ENCODE assay signal across 10 mouse cellular contexts in the genomic region with DNA sequence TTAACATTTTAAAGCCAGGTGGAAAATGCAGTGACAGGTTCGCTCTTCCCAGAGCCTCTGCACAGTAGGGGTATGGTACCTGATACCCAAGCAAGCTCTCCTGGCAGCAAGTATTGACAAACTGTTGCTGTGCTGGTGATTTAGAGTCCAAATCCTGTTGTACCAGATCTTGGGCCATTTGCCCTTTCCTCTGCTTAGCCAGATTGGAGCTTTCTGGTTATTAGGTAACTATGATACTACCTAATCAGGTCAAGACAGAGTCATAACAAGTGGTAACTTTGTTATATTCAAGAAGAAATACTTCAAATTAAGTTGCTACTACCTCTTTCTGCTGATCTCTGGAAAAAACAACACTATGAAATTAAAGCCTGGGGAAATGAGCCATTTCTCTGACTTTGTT. TPM values are rescaled to one million over a fixed set of nuclear protein-coding genes. Genes with fewer than 3 reads are reported as not detected.
DNase-seq lines count a peak whose midpoint lies in the region; ATAC-seq and TF ChIP-seq lines count a peak whose summit lies in the region.
"Had no signal": no experiment of that assay in that cellular context is flagged by ENCODE, and none has a peak within 500 bp of the region (broad histone marks: within the 10 kb centered on the region; RNA-seq: fewer than 3 reads in every experiment).

No protein-coding gene starts in this region.

- no peak for TF ChIP-seq CTCF in bone marrow macrophage, adult 2 months (IDR thresholded peaks at IDR 0.05; ENCODE audit: low read depth, low read length)

- WGBS in heart, embryonic 16.5 days = 93% methylated on average over 1 of the region's 1 CpGs
- WGBS in hindbrain, embryonic 14.5 days = 89% methylated on average over 1 of the region's 1 CpGs
- WGBS in midbrain, embryonic 13.5 days = 84% methylated on average over 1 of the region's 1 CpGs

- H3K27me3 ChIP-seq in heart, embryonic 16.5 days (ENCODE audit: control insufficient read depth, insufficient read depth, low read length) = no peaks in the 10 kb centered on the region
- no peaks in the 10 kb centered on the region for H3K27me3 ChIP-seq in hindbrain, embryonic 14.5 days (ENCODE audit: control insufficient read depth, insufficient read depth, low read length)
- H3K27me3 ChIP-seq in midbrain, embryonic 13.5 days = no peaks in the 10 kb centered on the region

- H3K4me3 ChIP-seq in heart, embryonic 16.5 days (ENCODE audit: low read length) = no peak overlapping the region
- 0 out of 2 replicates have a peak overlapping the region, but pooled peaks have one; percentile 20 for H3K4me3 ChIP-seq in bone marrow macrophage, adult 2 months (ENCODE audit: insufficient read depth, low read length)
- H3K4me3 ChIP-seq in hindbrain, embryonic 14.5 days (replicated peaks; ENCODE audit: low read length) = peak overlapping the region; percentile 94; the same call in 1 of the 2 replicates
- H3K4me3 ChIP-seq in midbrain, embryonic 13.5 days (replicated peaks) = peak overlapping the region; percentile 80

- H3K36me3 ChIP-seq in heart, embryonic 16.5 days (ENCODE audit: control insufficient read depth, insufficient read depth) = peaks cover 9% of the 10 kb centered on the region
- peaks cover 41% of the 10 kb centered on the region for H3K36me3 ChIP-seq in hindbrain, embryonic 14.5 days (replicated peaks; ENCODE audit: control insufficient read depth, insufficient read depth)
- H3K36me3 ChIP-seq in midbrain, embryonic 13.5 days = peaks cover 18% of the 10 kb centered on the region

- H3K9me3 ChIP-seq in heart, embryonic 16.5 days (replicated peaks; ENCODE audit: control insufficient read depth, low read length) = no peaks in the 10 kb centered on the region
- H3K9me3 ChIP-seq in hindbrain, embryonic 14.5 days (ENCODE audit: control insufficient read depth, low read length) = no peaks in the 10 kb centered on the region
- no peaks in the 10 kb centered on the region for H3K9me3 ChIP-seq in midbrain, embryonic 13.5 days

- no peak overlapping the region for H3K9ac ChIP-seq in heart, embryonic 16.5 days (ENCODE audit: low read length)
- H3K9ac ChIP-seq in hindbrain, embryonic 14.5 days = no peak overlapping the region
- no peak overlapping the region for H3K9ac ChIP-seq in midbrain, embryonic 13.5 days (replicated peaks)

- H3K4me1 ChIP-seq in heart, embryonic 16.5 days (ENCODE audit: control insufficient read depth, insufficient read depth, low read length) = peaks cover 19% of the 10 kb centered on the region
- peaks cover 7% of the 10 kb centered on the region for H3K4me1 ChIP-seq in bone marrow macrophage, adult 2 months (ENCODE audit: control insufficient read depth, insufficient read depth, low read length)
- peaks cover 23% of the 10 kb centered on the region for H3K4me1 ChIP-seq in hindbrain, embryonic 14.5 days (replicated peaks; ENCODE audit: control insufficient read depth, insufficient read depth, low read length)
- peaks cover 27% of the 10 kb centered on the region for H3K4me1 ChIP-seq in midbrain, embryonic 13.5 days (replicated peaks)

- ATAC-seq in heart, embryonic 16.5 days (replicated peaks; ENCODE audit: extremely low read depth, insufficient read depth, low FRiP score) = no peak
- no peak for ATAC-seq in hindbrain, embryonic 14.5 days (ENCODE audit: low FRiP score)
- ATAC-seq in midbrain, embryonic 13.5 days = no peak

- no peak overlapping the region for H3K27ac ChIP-seq in heart, embryonic 16.5 days (ENCODE audit: low read length)
- no peak overlapping the region for H3K27ac ChIP-seq in bone marrow macrophage, adult 2 months (ENCODE audit: insufficient read depth, low read depth, low read length)
- H3K27ac ChIP-seq in hindbrain, embryonic 14.5 days = no peak overlapping the region
- no peak overlapping the region for H3K27ac ChIP-seq in midbrain, embryonic 13.5 days

- peak overlapping the region; percentile 26; the same call in 1 of the 2 replicates for H3K4me2 ChIP-seq in heart, embryonic 16.5 days (ENCODE audit: low read depth, low read length)
- peak overlapping the region; percentile 88 for H3K4me2 ChIP-seq in hindbrain, embryonic 14.5 days (replicated peaks)
- H3K4me2 ChIP-seq in midbrain, embryonic 13.5 days (replicated peaks) = peak overlapping the region; percentile 90

- no peak for TF ChIP-seq POLR2A in bone marrow macrophage, adult 2 months (IDR thresholded peaks at IDR 0.05; ENCODE audit: borderline replicate concordance, low read depth, low read length)

- DNase-seq in heart, adult 18-20 months = no peak
- DNase-seq in hindbrain, embryonic 14.5 days (ENCODE audit: low spot score) = no peak
- no peak for DNase-seq in thymus, postnatal 10 days (ENCODE audit: low spot score in 2 of 2)
- no peak for DNase-seq in gastrocnemius, postnatal 10 days
- DNase-seq: cerebellum, adult 18-20 months; right cerebral cortex, postnatal 14 days; thymus, postnatal 14 days had no signal

RNA-seq across cellular contexts. Expression of a gene that starts 1.6 kb away (rescaled TPM):
- polyA plus RNA-seq in heart, embryonic 16.5 days (2015; fragmentation: Nextera tagmentation; extraction: Ambion mirVana) = 28.8 and 30.2 TPM in 2 replicates
- total RNA-seq in heart, adult 18-20 months (2021) = 10 to 100 TPM; 12.3 to 12.4 TPM
- polyA plus RNA-seq in bone marrow macrophage, adult 2 months (2012; ENCODE audit: insufficient read depth, insufficient read length, missing spikeins) = 39.2 and 42.5 TPM in 2 replicates
- polyA plus RNA-seq in hindbrain, embryonic 14.5 days (2014; fragmentation: Nextera tagmentation; extraction: Ambion mirVana) = 25.6 and 26.6 TPM in 2 replicates
- 27.4 and 28.2 TPM in 2 replicates for polyA plus RNA-seq in midbrain, embryonic 13.5 days (2015; fragmentation: Nextera tagmentation; extraction: Ambion mirVana)
- 10 to 100 TPM; 18.4 to 19.9 TPM for total RNA-seq in gastrocnemius, postnatal 10 days (2021)

RNA-seq across cellular contexts. Expression of a gene that starts 1.6 kb away (rescaled TPM):
- 3.0 and 3.5 TPM in 2 replicates for polyA plus RNA-seq in heart, embryonic 16.5 days (2015; fragmentation: Nextera tagmentation; extraction: Ambion mirVana)
- 1 to 10 TPM; 1.6 to 2.4 TPM for total RNA-seq in heart, adult 18-20 months (2021)
- 1.9 and 3.8 TPM in 2 replicates for polyA plus RNA-seq in bone marrow macrophage, adult 2 months (2012; ENCODE audit: insufficient read depth, insufficient read length, missing spikeins)
- polyA plus RNA-seq in hindbrain, embryonic 14.5 days (2014; fragmentation: Nextera tagmentation; extraction: Ambion mirVana) = 7.2 and 9.8 TPM in 2 replicates
- polyA plus RNA-seq in midbrain, embryonic 13.5 days (2015; fragmentation: Nextera tagmentation; extraction: Ambion mirVana) = 4.7 and 9.0 TPM in 2 replicates
- total RNA-seq in gastrocnemius, postnatal 10 days (2021) = 1 to 10 TPM in 1 of 2 experiments, under 1 TPM in 1; 0.85 to 1.7 TPM

RNA-seq across cellular contexts. Expression of a gene that starts 16.5 kb away (rescaled TPM):
- polyA plus RNA-seq in heart, embryonic 16.5 days (2015; fragmentation: Nextera tagmentation; extraction: Ambion mirVana) = 27.2 TPM in 2 replicates
- total RNA-seq in heart, adult 18-20 months (2021) = 10 to 100 TPM; 42.5 to 46.4 TPM
- 63.5 and 66.4 TPM in 2 replicates for polyA plus RNA-seq in bone marrow macrophage, adult 2 months (2012; ENCODE audit: insufficient read depth, insufficient read length, missing spikeins)
- 19.7 and 22.6 TPM in 2 replicates for polyA plus RNA-seq in hindbrain, embryonic 14.5 days (2014; fragmentation: Nextera tagmentation; extraction: Ambion mirVana)
- polyA plus RNA-seq in midbrain, embryonic 13.5 days (2015; fragmentation: Nextera tagmentation; extraction: Ambion mirVana) = 19.0 and 19.2 TPM in 2 replicates
- total RNA-seq in gastrocnemius, postnatal 10 days (2021) = 10 to 100 TPM; 62.7 to 71.4 TPM

RNA-seq across cellular contexts. Expression of a gene that starts 33.7 kb away (rescaled TPM):
- polyA plus RNA-seq in heart, embryonic 16.5 days (2015; fragmentation: Nextera tagmentation; extraction: Ambion mirVana) = 6.3 and 6.4 TPM in 2 replicates
- total RNA-seq in heart, adult 18-20 months (2021) = 1 to 10 TPM; 2.0 to 2.5 TPM
- polyA plus RNA-seq in bone marrow macrophage, adult 2 months (2012; ENCODE audit: insufficient read depth, insufficient read length, missing spikeins) = 34.4 and 36.8 TPM in 2 replicates
- 4.2 and 7.5 TPM in 2 replicates for polyA plus RNA-seq in hindbrain, embryonic 14.5 days (2014; fragmentation: Nextera tagmentation; extraction: Ambion mirVana)
- 10.6 and 11.8 TPM in 2 replicates for polyA plus RNA-seq in midbrain, embryonic 13.5 days (2015; fragmentation: Nextera tagmentation; extraction: Ambion mirVana)
- 1 to 10 TPM; 2.1 to 4.9 TPM for total RNA-seq in gastrocnemius, postnatal 10 days (2021)

RNA-seq across cellular contexts. Expression of a gene that starts 34.0 kb away (rescaled TPM):
- 2.1 TPM in 1 of 2 replicates, not detected in the other for polyA plus RNA-seq in heart, embryonic 16.5 days (2015; fragmentation: Nextera tagmentation; extraction: Ambion mirVana)
- not detected for total RNA-seq in heart, adult 18-20 months (2021)
- polyA plus RNA-seq in bone marrow macrophage, adult 2 months (2012; ENCODE audit: insufficient read depth, insufficient read length, missing spikeins) = not detected in 2 replicates
- polyA plus RNA-seq in hindbrain, embryonic 14.5 days (2014; fragmentation: Nextera tagmentation; extraction: Ambion mirVana) = 0.71 TPM in 1 of 2 replicates, not detected in the other
- polyA plus RNA-seq in midbrain, embryonic 13.5 days (2015; fragmentation: Nextera tagmentation; extraction: Ambion mirVana) = 0.96 and 1.4 TPM in 2 replicates
- 1 to 10 TPM in 1 of 2 experiments, not detected in 1; 1.0 TPM for total RNA-seq in gastrocnemius, postnatal 10 days (2021)

Comparison
In these comparisons a context has a peak if more than half of its experiments do, and no peak if none do; other contexts are left out.
1. H3K4me2 ChIP-seq: peak in every context shown above with its lines; median percentile 90 in midbrain, embryonic 13.5 days; 88 in hindbrain, embryonic 14.5 days; 26 in heart, embryonic 16.5 days.